8 mouse cellular contexts compared by ENCODE assay signal in the genomic region with DNA sequence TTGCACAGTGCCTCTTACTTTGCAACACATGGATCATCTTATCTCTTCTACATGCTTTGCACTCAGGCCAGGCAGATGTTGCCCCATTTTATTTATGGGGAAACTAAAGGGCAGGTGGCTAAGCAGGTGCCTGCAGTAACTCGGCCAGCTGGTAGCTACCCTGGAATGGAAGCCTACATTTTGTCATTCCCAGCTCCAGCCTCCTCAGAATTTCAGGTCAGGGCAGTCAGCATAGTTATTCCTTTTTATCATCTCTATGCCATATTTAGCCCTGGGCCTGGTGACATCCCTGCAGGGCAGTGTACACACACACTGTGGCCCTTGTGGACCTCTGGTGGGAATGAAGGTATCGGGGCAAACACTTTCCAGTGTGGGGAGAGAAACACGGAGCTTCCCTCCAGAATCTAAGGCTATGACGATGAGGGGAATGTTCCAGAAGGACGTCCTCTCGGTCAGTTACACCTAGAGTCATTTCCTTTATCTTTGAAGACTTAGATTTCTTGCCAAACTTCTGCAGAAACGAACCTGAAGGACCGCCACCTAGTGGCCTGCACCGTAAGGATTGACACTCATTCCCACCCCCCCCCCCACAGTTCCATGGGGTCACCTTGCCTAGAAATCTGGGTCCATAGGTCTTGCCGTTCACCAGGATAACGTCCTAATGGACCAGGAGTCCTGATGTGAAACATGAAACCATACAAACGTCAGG.
DNase-seq lines count a peak whose midpoint lies in the region; ATAC-seq and TF ChIP-seq lines count a peak whose summit lies in the region.

No protein-coding gene starts in this region.

- no peaks in the 10 kb centered on the region for H3K9me3 ChIP-seq in kidney, embryonic 16.5 days (ENCODE audit: low read length)
- peaks cover 3% of the 10 kb centered on the region for H3K9me3 ChIP-seq in heart, embryonic 12.5 days (replicated peaks)
- H3K9me3 ChIP-seq in lung, postnatal 0 days (ENCODE audit: low read length), result no peaks in the 10 kb centered on the region

- no peak for ATAC-seq in kidney, embryonic 16.5 days (ENCODE audit: low FRiP score, low TSS enrichment)
- peak; percentile 67 for ATAC-seq in CD4-positive, CD25-positive, alpha-beta regulatory T cell, adult 4 months
- 0 out of 2 replicates have a peak, but pooled peaks have one; percentile 4 for ATAC-seq in heart, embryonic 12.5 days (ENCODE audit: insufficient number of reproducible peaks, low FRiP score)
- no peak; the same call in 1 of the 2 replicates for ATAC-seq in lung, postnatal 0 days

- peak; percentile 40 for DNase-seq in kidney, adult 18-20 months
- DNase-seq in lung, postnatal 0 days (ENCODE audit: low spot score), result peak; percentile 79
- no peak for DNase-seq in left cerebral cortex, postnatal 25 days (ENCODE audit: low spot score in 2 of 2)
- no peak for DNase-seq in ovary, postnatal 14 days (ENCODE audit: low spot score)

- TF ChIP-seq EP300 in lung, postnatal 0 days (IDR thresholded peaks at IDR 0.05), result no peak

- H3K4me2 ChIP-seq in kidney, embryonic 16.5 days (replicated peaks; ENCODE audit: low read depth, low read length), result no peak overlapping the region
- peak overlapping the region; percentile 38 for H3K4me2 ChIP-seq in heart, embryonic 12.5 days
- no peak overlapping the region for H3K4me2 ChIP-seq in lung, postnatal 0 days (replicated peaks; ENCODE audit: low read depth, low read length)

- H3K4me1 ChIP-seq in kidney, embryonic 16.5 days (ENCODE audit: insufficient read depth, low read length), result no peaks in the 10 kb centered on the region; the same call in 1 of the 2 replicates
- peaks cover 9% of the 10 kb centered on the region; the same call in 1 of the 2 replicates for H3K4me1 ChIP-seq in bone marrow, adult 2 months (ENCODE audit: control insufficient read depth, insufficient read depth, low read length)
- peaks cover 10% of the 10 kb centered on the region for H3K4me1 ChIP-seq in heart, embryonic 12.5 days (replicated peaks)
- no peaks in the 10 kb centered on the region for H3K4me1 ChIP-seq in lung, postnatal 0 days (ENCODE audit: insufficient read depth, low read depth, low read length)

- H3K9ac ChIP-seq in kidney, embryonic 16.5 days (replicated peaks; ENCODE audit: low read length), result no peak overlapping the region
- no peak overlapping the region for H3K9ac ChIP-seq in heart, embryonic 12.5 days
- H3K9ac ChIP-seq in lung, postnatal 0 days (replicated peaks; ENCODE audit: low read depth), result no peak overlapping the region

- H3K27ac ChIP-seq in kidney, embryonic 16.5 days (ENCODE audit: low read length), result no peak overlapping the region
- H3K27ac ChIP-seq in bone marrow, adult 2 months (ENCODE audit: control insufficient read depth, insufficient read depth, low read depth, low read length, poor library complexity), result peak overlapping the region; percentile 10; the same call in 1 of the 2 replicates
- H3K27ac ChIP-seq in heart, embryonic 12.5 days (ENCODE audit: poor library complexity, severe bottlenecking), result no peak overlapping the region
- no peak overlapping the region for H3K27ac ChIP-seq in lung, postnatal 0 days (ENCODE audit: low read length)

- peak; percentile 47 for TF ChIP-seq CTCF in bone marrow, adult 2 months (IDR thresholded peaks at IDR 0.05; ENCODE audit: control insufficient read depth, insufficient read depth, low read length)
- TF ChIP-seq CTCF in lung, postnatal 0 days (IDR thresholded peaks at IDR 0.05), result peak; percentile 62

- no peak for TF ChIP-seq POLR2A in bone marrow, adult 2 months (IDR thresholded peaks at IDR 0.05; ENCODE audit: borderline replicate concordance, control insufficient read depth, low read depth, low read length)

- intact Hi-C loops in left cerebral cortex, postnatal 25 days (cut with DNase I), result loop anchor here (5.0 kb wide), 1 partner anchor 77 kb away; a partner anchor contains a TSS

- no peaks in the 10 kb centered on the region for H3K27me3 ChIP-seq in kidney, embryonic 16.5 days (ENCODE audit: insufficient read depth, low read length)
- no peaks in the 10 kb centered on the region for H3K27me3 ChIP-seq in heart, embryonic 12.5 days (replicated peaks)
- 0 out of 2 replicates have a peak, but pooled peaks cover 3% of the 10 kb centered on the region for H3K27me3 ChIP-seq in lung, postnatal 0 days (replicated peaks; ENCODE audit: insufficient read depth, low read length)

- no peaks in the 10 kb centered on the region for H3K36me3 ChIP-seq in kidney, embryonic 16.5 days (ENCODE audit: insufficient read depth, low read length)
- no peaks in the 10 kb centered on the region for H3K36me3 ChIP-seq in heart, embryonic 12.5 days
- H3K36me3 ChIP-seq in lung, postnatal 0 days (ENCODE audit: insufficient read depth, low read length), result no peaks in the 10 kb centered on the region

- no peak overlapping the region for H3K4me3 ChIP-seq in kidney, embryonic 16.5 days (ENCODE audit: low read length)
- no peak overlapping the region for H3K4me3 ChIP-seq in bone marrow, adult 2 months (replicated peaks; ENCODE audit: control insufficient read depth, low read depth, low read length)
- no peak overlapping the region for H3K4me3 ChIP-seq in heart, embryonic 12.5 days
- H3K4me3 ChIP-seq in lung, postnatal 0 days (ENCODE audit: low read depth, low read length), result no peak overlapping the region

- 27% methylated on average over 12 of the region's 12 CpGs for WGBS in kidney, embryonic 16.5 days
- 13% methylated on average over 12 of the region's 12 CpGs for whole genome bisulfite sequencing in bone marrow, adult 2 months
- 19% methylated on average over 12 of the region's 12 CpGs for WGBS in heart, embryonic 12.5 days
- 20% methylated on average over 12 of the region's 12 CpGs for WGBS in lung, postnatal 0 days

Comparison
In these comparisons a context has a peak if more than half of its experiments do, and no peak if none do; other contexts are left out.
1. DNase-seq: peak in kidney, adult 18-20 months (single experiment) and lung, postnatal 0 days (single experiment); none in left cerebral cortex, postnatal 25 days (0 of 2) and ovary, postnatal 14 days (single experiment).
2. ATAC-seq: peak in CD4-positive, CD25-positive, alpha-beta regulatory T cell, adult 4 months (single experiment) and heart, embryonic 12.5 days (single experiment); none in kidney, embryonic 16.5 days (single experiment) and lung, postnatal 0 days (single experiment).